Mouse (Mus musculus) CH12.LX (cell line): Measurements from ENCODE around the gene Traip. TPM values are rescaled to one million over a fixed set of nuclear protein-coding genes. Genes with fewer than 3 reads are reported as not detected.
A peak's percentile ranks its signal among the peaks of the same experiment; 100 is the strongest.

Experiments used
- DNase-seq: peaks from one replicate; pipeline ENCODE4 v3.0.0-alpha.2; 2013; ENCODE audit errors: extremely low read depth
- H3K27ac ChIP-seq: 2 replicates; pipeline ENCODE4 v1.5.1; 2012; ENCODE audit warnings: low read depth, mild to moderate bottlenecking, control low read depth, moderate library complexity; ENCODE audit not compliant: insufficient read depth
- H3K27me3 ChIP-seq: replicated peaks from 2 replicates; pipeline ENCODE3; 2012; ENCODE audit warnings: inconsistent platforms
- H3K36me3 ChIP-seq, 2 experiments: replicated peaks in 1 of 2; 2 replicates each; pipeline versions ENCODE3 to v1.6.1; 2012; ENCODE audit warnings: inconsistent platforms in 1 of 2, low read length in 1 of 2, mild to moderate bottlenecking in 1 of 2, mixed read lengths in 1 of 2, moderate library complexity in 1 of 2; ENCODE audit not compliant: control insufficient read depth in 1 of 2, insufficient read depth in 1 of 2
- H3K4me1 ChIP-seq, 2 experiments: 2 replicates each; pipeline ENCODE4 v1.6.1; 2012; ENCODE audit warnings: inconsistent platforms in 1 of 2, moderate library complexity in 1 of 2; ENCODE audit not compliant: insufficient read depth in 2 of 2, control insufficient read depth in 1 of 2
- H3K4me2 ChIP-seq: 2 replicates; pipeline ENCODE4 v1.6.1; 2012; ENCODE audit warnings: low read depth, mild to moderate bottlenecking, control low read depth; ENCODE audit not compliant: poor library complexity, insufficient read depth, severe bottlenecking
- H3K4me3 ChIP-seq, 3 experiments: fragments of 150-350 bp in 1 of 3; sonication (generic) in 1 of 3; replicated peaks in 1 of 3; 2 replicates each; pipeline versions ENCODE3 to v1.5.1; 2011 to 2012; ENCODE audit warnings: low read depth in 2 of 3, low read length in 2 of 3, mild to moderate bottlenecking in 2 of 3, moderate library complexity in 2 of 3, control low read depth in 1 of 3, improper control_type of control experiment in 1 of 3, inconsistent platforms in 1 of 3, mixed read lengths in 1 of 3; ENCODE audit not compliant: poor library complexity in 1 of 3
- H3K79me2 ChIP-seq: replicated peaks from 2 replicates; pipeline ENCODE4 v1.6.1; 2012; ENCODE audit warnings: mild to moderate bottlenecking, moderate library complexity; ENCODE audit not compliant: control insufficient read depth, poor library complexity, insufficient read depth, severe bottlenecking; ENCODE audit errors: extremely low read depth
- H3K9ac ChIP-seq: 2 replicates; pipeline ENCODE4 v1.6.1; 2012; ENCODE audit warnings: low read depth, mild to moderate bottlenecking, control low read depth, moderate library complexity; ENCODE audit not compliant: insufficient read depth
- H3K9me3 ChIP-seq: replicated peaks from 2 replicates; pipeline ENCODE3; 2012; ENCODE audit warnings: low read length, inconsistent platforms, mixed read lengths
- BHLHE40 ChIP-seq: IDR thresholded peaks from 2 replicates; pipeline ENCODE4 v1.6.1; 2011; ENCODE audit warnings: mild to moderate bottlenecking, low read depth, low read length, improper control_type of control experiment
- CHD1 ChIP-seq: IDR thresholded peaks from 2 replicates; pipeline ENCODE4 v1.6.1; 2012; ENCODE audit warnings: low read depth, low read length, improper control_type of control experiment, inconsistent platforms
- CHD2 ChIP-seq: IDR thresholded peaks from 2 replicates; pipeline ENCODE4 v1.6.1; 2011; ENCODE audit warnings: low read length, improper control_type of control experiment
- CTCF ChIP-seq, 2 experiments: IDR thresholded peaks in 1 of 2; conservative IDR thresholded peaks in 1 of 2; 2 replicates each; pipeline ENCODE4 v1.5.1; 2011 to 2012; ENCODE audit warnings: low read depth in 2 of 2, low read length in 2 of 2, improper control_type of control experiment in 1 of 2, inconsistent platforms in 1 of 2, mild to moderate bottlenecking in 1 of 2, moderate library complexity in 1 of 2
- E2F4 ChIP-seq: IDR thresholded peaks from 2 replicates; pipeline ENCODE4 v1.6.1; 2011; ENCODE audit warnings: low read depth, low read length, improper control_type of control experiment; ENCODE audit not compliant: insufficient replicate concordance
- ELF1 ChIP-seq: IDR thresholded peaks from 2 replicates; pipeline ENCODE4 v1.6.1; 2014; ENCODE audit warnings: low read depth, mild to moderate bottlenecking, inconsistent platforms, low read length, improper control_type of control experiment
- EP300 ChIP-seq: IDR thresholded peaks from 2 replicates; pipeline ENCODE4 v1.6.1; 2011; ENCODE audit warnings: low read length, improper control_type of control experiment
- ETS1 ChIP-seq: conservative IDR thresholded peaks from 2 replicates; pipeline ENCODE4 v1.6.1; 2012; ENCODE audit warnings: low read depth, mild to moderate bottlenecking, inconsistent platforms, low read length, improper control_type of control experiment, moderate library complexity
- GABPA ChIP-seq: IDR thresholded peaks from 2 replicates; pipeline ENCODE4 v1.6.1; 2012; ENCODE audit warnings: low read depth, low read length, improper control_type of control experiment, inconsistent platforms; ENCODE audit not compliant: insufficient replicate concordance
- HCFC1 ChIP-seq: IDR thresholded peaks from 2 replicates; pipeline ENCODE4 v1.6.1; 2012; ENCODE audit warnings: low read depth, mild to moderate bottlenecking, inconsistent platforms, low read length, improper control_type of control experiment
- IRF4 ChIP-seq: IDR thresholded peaks from 2 replicates; pipeline ENCODE4 v1.6.1; 2014; ENCODE audit warnings: low read depth, mild to moderate bottlenecking, inconsistent platforms, low read length, improper control_type of control experiment
- JUN ChIP-seq: IDR thresholded peaks from 2 replicates; pipeline ENCODE4 v1.6.1; 2011; ENCODE audit warnings: low read depth, mild to moderate bottlenecking, low read length, improper control_type of control experiment, moderate library complexity; ENCODE audit not compliant: insufficient read depth
- JUND ChIP-seq: conservative IDR thresholded peaks from 2 replicates; pipeline ENCODE4 v1.6.1; 2011; ENCODE audit warnings: low read depth, low read length, improper control_type of control experiment
- KAT2A ChIP-seq: IDR thresholded peaks from 2 replicates; pipeline ENCODE4 v1.6.1; 2012; ENCODE audit warnings: low read length, improper control_type of control experiment, inconsistent platforms; ENCODE audit not compliant: insufficient replicate concordance
- MAFK ChIP-seq: IDR thresholded peaks from 2 replicates; pipeline ENCODE4 v1.6.1; 2011; ENCODE audit warnings: low read length, improper control_type of control experiment; ENCODE audit not compliant: insufficient replicate concordance
- MAX ChIP-seq: IDR thresholded peaks from 2 replicates; pipeline ENCODE4 v1.6.1; 2011; ENCODE audit warnings: low read length, improper control_type of control experiment
- MAZ ChIP-seq: IDR thresholded peaks from 2 replicates; pipeline ENCODE4 v1.6.1; 2012; ENCODE audit warnings: low read depth, mild to moderate bottlenecking, inconsistent platforms, low read length, improper control_type of control experiment, moderate library complexity
- MEF2A ChIP-seq: IDR thresholded peaks from 2 replicates; pipeline ENCODE4 v1.6.1; 2014; ENCODE audit warnings: low read depth, mild to moderate bottlenecking, inconsistent platforms, low read length, improper control_type of control experiment, borderline replicate concordance
- MXI1 ChIP-seq: IDR thresholded peaks from 2 replicates; pipeline ENCODE4 v1.6.1; 2011; ENCODE audit warnings: mild to moderate bottlenecking, low read depth, low read length, improper control_type of control experiment
- MYC ChIP-seq: IDR thresholded peaks from 2 replicates; pipeline ENCODE4 v1.6.1; 2011; ENCODE audit warnings: low read depth, mild to moderate bottlenecking, improper control_type of control experiment, low read length
- NELFE ChIP-seq: IDR thresholded peaks from 2 replicates; pipeline ENCODE4 v1.6.1; 2011; ENCODE audit warnings: low read depth, low read length, improper control_type of control experiment
- NRF1 ChIP-seq: IDR thresholded peaks from 2 replicates; pipeline ENCODE4 v1.6.1; 2014; ENCODE audit warnings: low read depth, mild to moderate bottlenecking, inconsistent platforms, low read length, improper control_type of control experiment, moderate library complexity
- PAX5 ChIP-seq: IDR thresholded peaks from 2 replicates; pipeline ENCODE4 v1.6.1; 2012; ENCODE audit warnings: low read length, inconsistent platforms, mixed read lengths
- POLR2A ChIP-seq: IDR thresholded peaks from 2 replicates; pipeline ENCODE4 v1.6.1; 2011; ENCODE audit warnings: low read depth, mild to moderate bottlenecking, improper control_type of control experiment, low read length
- POLR2AphosphoS2 ChIP-seq: IDR thresholded peaks from 2 replicates; pipeline ENCODE4 v1.6.1; 2011; ENCODE audit warnings: low read depth, low read length, improper control_type of control experiment
- RAD21 ChIP-seq: IDR thresholded peaks from 2 replicates; pipeline ENCODE4 v1.6.1; 2011; ENCODE audit warnings: low read depth, mild to moderate bottlenecking, low read length, improper control_type of control experiment, moderate library complexity
- RCOR1 ChIP-seq: conservative IDR thresholded peaks from 2 replicates; pipeline ENCODE4 v1.6.1; 2012; ENCODE audit warnings: low read depth, mild to moderate bottlenecking, inconsistent platforms, low read length, improper control_type of control experiment
- SIN3A ChIP-seq: IDR thresholded peaks from 2 replicates; pipeline ENCODE4 v1.6.1; 2012; ENCODE audit warnings: low read length, improper control_type of control experiment, inconsistent platforms
- TBP ChIP-seq: conservative IDR thresholded peaks from 2 replicates; pipeline ENCODE4 v1.6.1; 2011; ENCODE audit warnings: low read depth, low read length, improper control_type of control experiment
- TCF12 ChIP-seq: IDR thresholded peaks from 2 replicates; pipeline ENCODE4 v1.6.1; 2014; ENCODE audit warnings: low read depth, mild to moderate bottlenecking, inconsistent platforms, low read length, improper control_type of control experiment
- UBTF ChIP-seq: IDR thresholded peaks from 2 replicates; pipeline ENCODE4 v1.6.1; 2012; ENCODE audit warnings: low read depth, mild to moderate bottlenecking, inconsistent platforms, low read length, improper control_type of control experiment, moderate library complexity
- USF1 ChIP-seq: IDR thresholded peaks from 2 replicates; pipeline ENCODE4 v1.6.1; 2014; ENCODE audit warnings: low read depth, mild to moderate bottlenecking, inconsistent platforms, low read length, improper control_type of control experiment
- USF2 ChIP-seq: conservative IDR thresholded peaks from 2 replicates; pipeline ENCODE4 v1.6.1; 2011; ENCODE audit warnings: low read depth, low read length, improper control_type of control experiment
- ZC3H11A ChIP-seq: IDR thresholded peaks from 2 replicates; pipeline ENCODE4 v1.6.1; 2012; ENCODE audit warnings: low read depth, mild to moderate bottlenecking, inconsistent platforms, low read length, improper control_type of control experiment
- ZKSCAN1 ChIP-seq: IDR thresholded peaks from 2 replicates; pipeline ENCODE4 v1.6.1; 2012; ENCODE audit warnings: low read depth, inconsistent platforms, low read length, improper control_type of control experiment, borderline replicate concordance
- ZMIZ1 ChIP-seq: IDR thresholded peaks from 2 replicates; pipeline ENCODE4 v1.6.1; 2012; ENCODE audit warnings: low read depth, mild to moderate bottlenecking, inconsistent platforms, low read length, improper control_type of control experiment
- ZNF384 ChIP-seq: IDR thresholded peaks from 2 replicates; pipeline ENCODE4 v1.6.1; 2012; ENCODE audit warnings: low read depth, low read length, improper control_type of control experiment, inconsistent platforms
- dilution Hi-C: fragments of 300-500 bp; cut with MboI; formaldehyde crosslinking; loops from 2 replicates; pipeline ENCODE4 v1.14.3; 2020; ENCODE audit warnings: low sequenced_read_pairs; ENCODE audit not compliant: extremely low pct_unique_long_range_greater_than_20kb, extremely low pct_ligation_motif_present
- in situ Hi-C: fragments of 300-500 bp; cut with MboI; formaldehyde crosslinking; loops from 3 replicates; pipeline ENCODE4 v1.14.3; 2019; ENCODE audit warnings: low sequenced_read_pairs, low pct_ligation_motif_present, low pct_unique_long_range_greater_than_20kb, mixed read lengths
- polyA plus RNA-seq: library from polyadenylated mRNA; unstranded; fragments of >175 nt; gene quantifications from 2 replicates; pipeline ENCODE4 v1.2.1, GENCODE M21; 2012; ENCODE audit warnings: low read depth; ENCODE audit not compliant: insufficient read length
- total RNA-seq, 2 experiments: library from RNA; depleted of rRNA; stranded (reverse); fragments of 300-350 nt in 1 of 2; fragments of >200 nt in 1 of 2; gene quantifications; 2 replicates each; pipeline ENCODE4 v1.2.3; 2012 to 2014

The Traip gene
- total and polyA plus RNA-seq, 3 experiments: 21.6 to 33.0 (median 25.6) TPM

DNA sequence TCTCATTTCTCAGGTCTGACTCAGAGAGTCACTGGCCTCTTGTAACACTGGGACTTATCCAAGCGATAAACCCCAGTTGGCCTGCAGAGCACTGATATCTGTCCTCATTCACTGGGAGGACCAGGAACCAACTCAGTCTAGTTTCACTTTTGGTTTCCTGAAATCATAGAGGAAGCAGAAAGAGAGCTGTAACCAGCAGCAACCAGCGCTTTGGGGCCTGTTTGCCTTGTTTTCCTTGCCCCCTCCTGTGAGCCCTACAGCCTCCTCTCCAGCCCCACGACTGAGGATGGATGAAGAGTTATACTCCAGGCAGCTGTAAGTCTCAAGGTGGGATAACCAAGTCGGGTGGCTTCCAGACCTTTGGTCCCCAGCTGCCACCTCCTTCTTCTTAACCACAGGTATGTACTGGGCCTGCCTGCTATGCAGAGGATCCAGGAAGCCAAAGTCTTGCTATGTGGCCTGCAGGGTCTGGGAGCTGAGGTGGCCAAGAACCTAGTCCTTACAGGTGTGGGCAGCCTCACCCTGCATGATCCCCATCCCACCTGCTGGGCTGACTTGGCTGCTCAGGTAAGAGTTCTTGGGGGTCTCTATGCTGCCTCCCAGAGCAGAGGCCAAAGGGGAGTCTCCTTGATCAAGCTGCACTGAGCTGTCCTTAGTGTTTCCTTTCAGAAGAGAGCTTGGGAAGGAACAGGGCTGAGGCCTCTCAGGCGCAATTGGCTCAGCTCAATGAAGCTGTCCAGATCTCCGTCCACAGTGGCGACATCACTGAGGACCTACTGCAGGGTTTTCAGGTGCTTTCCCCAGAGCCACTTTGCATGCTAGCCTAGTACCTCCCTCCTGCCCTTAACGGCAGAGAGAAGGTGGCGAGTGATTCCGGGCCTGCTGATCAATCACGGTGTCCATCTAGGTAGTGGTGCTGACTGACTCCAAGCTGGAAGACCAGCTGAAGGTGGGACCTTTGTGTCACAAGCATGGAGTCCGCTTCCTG, 25.8 kb downstream of the Traip start, which contains the start of gene Uba7:
TSS of gene Uba7 (plus strand) at position 107 of the 988 bp plus-strand sequence.
- H3K4me1 ChIP-seq: peaks cover 9 to 41% of the 10 kb centered on the region in 2 experiments
- peak within 1 kb of the TSS; percentile 64 to 72 (median 66) for H3K4me3 ChIP-seq
- DNase-seq: peak; percentile 92
- dilution Hi-C loops: no loop called here
- peak within 1 kb of the TSS; percentile 88 for H3K4me2 ChIP-seq
- no peaks in the 10 kb centered on the region for H3K9me3 ChIP-seq
- H3K79me2 ChIP-seq: no peaks in the 10 kb centered on the region
- H3K36me3 ChIP-seq: peaks cover 44 to 70% of the 10 kb centered on the region in 2 experiments
- H3K9ac ChIP-seq: peak within 1 kb of the TSS; percentile 91
- in situ Hi-C loops: no loop called here
- peak within 1 kb of the TSS; percentile 91 for H3K27ac ChIP-seq
- no peaks in the 10 kb centered on the region for H3K27me3 ChIP-seq
- TF ChIP-seq TCF12 (peak; percentile 66; the same call in 1 of the 2 replicates), ELF1 (peak; percentile 70), JUND (0 out of 2 replicates have a peak, but pooled peaks have one; percentile 26), BHLHE40 (no peak; the same call in 1 of the 2 replicates), USF1 (no peak), E2F4 (no peak), POLR2AphosphoS2 (0 out of 2 replicates have a peak, but pooled peaks have one; percentile 33), MAFK (no peak), MEF2A (no peak; the same call in 1 of the 2 replicates), USF2 (no peak), MAX (no peak; the same call in 1 of the 2 replicates), CTCF (conservative IDR thresholded peaks at IDR 0.05 in 1 of 2, IDR thresholded peaks at IDR 0.05 in 1 of 2; ENCODE audit: low read depth in 2 of 2, low read length in 2 of 2) (no peak), ZNF384 (no peak), TBP (peak; percentile 74), UBTF (no peak; the same call in 1 of the 2 replicates), ZMIZ1 (peak; percentile 64; the same call in 1 of the 2 replicates), MXI1 (peak; percentile 78; the same call in 1 of the 2 replicates), ETS1 (peak; percentile 90), KAT2A (no peak), HCFC1 (peak; percentile 48), EP300 (0 out of 2 replicates have a peak, but pooled peaks have one; percentile 60), SIN3A (peak; percentile 82), MAZ (no peak), GABPA (no peak), NRF1 (no peak), NELFE (peak; percentile 67), RAD21 (no peak; the same call in 1 of the 2 replicates), ZKSCAN1 (peak; percentile 13; the same call in 1 of the 2 replicates), CHD2 (no peak), POLR2A (peak; percentile 71), ZC3H11A (no peak), PAX5 (no peak), JUN (no peak), CHD1 (no peak), MYC (0 out of 2 replicates have a peak, but pooled peaks have one; percentile 43), RCOR1 (no peak), IRF4 (peak; percentile 86)
